Mouse (Mus musculus): ENCODE measurements around the gene Prrxl1. TPM values are rescaled to one million over a fixed set of nuclear protein-coding genes. Genes with fewer than 3 reads are reported as not detected.
A peak's percentile ranks its signal among the peaks of the same experiment; 100 is the strongest.

Prrxl1 gene
- polyA plus RNA-seq, 1 experiment from 2014 or later: 0.04 TPM

- Histone ChIP-seq H3K27me3 (ENCODE audit: insufficient read depth, low read length) (no peaks in the 10 kb centered on the region), H3K4me2 (ENCODE audit: low read length) (no peak overlapping the region), H3K4me1 (replicated peaks; ENCODE audit: insufficient read depth, low read length) (no peaks in the 10 kb centered on the region), H3K4me3 (replicated peaks; ENCODE audit: low read depth, low read length) (no peak overlapping the region), H3K9me3 (replicated peaks; ENCODE audit: low read length) (no peaks in the 10 kb centered on the region), H3K36me3 (ENCODE audit: insufficient read depth, low read length) (peaks cover 55% of the 10 kb centered on the region), H3K27ac (no peak overlapping the region), H3K9ac (ENCODE audit: low read depth, low read length) (no peak overlapping the region)
- 67% methylated on average over 8 of the region's 8 CpGs for WGBS
- ATAC-seq (replicated peaks; ENCODE audit: low FRiP score, low read depth): no peak
- TF ChIP-seq CTCF (IDR thresholded peaks at IDR 0.05; ENCODE audit: low read depth): peak; percentile 34; the same call in 1 of the 2 replicates
- no peak for DNase-seq (ENCODE audit: low spot score)
These were observed 26.7 kb upstream of the Prrxl1 start for GRCm38 (mm10) chr14:32572519-32572918.

DNA sequence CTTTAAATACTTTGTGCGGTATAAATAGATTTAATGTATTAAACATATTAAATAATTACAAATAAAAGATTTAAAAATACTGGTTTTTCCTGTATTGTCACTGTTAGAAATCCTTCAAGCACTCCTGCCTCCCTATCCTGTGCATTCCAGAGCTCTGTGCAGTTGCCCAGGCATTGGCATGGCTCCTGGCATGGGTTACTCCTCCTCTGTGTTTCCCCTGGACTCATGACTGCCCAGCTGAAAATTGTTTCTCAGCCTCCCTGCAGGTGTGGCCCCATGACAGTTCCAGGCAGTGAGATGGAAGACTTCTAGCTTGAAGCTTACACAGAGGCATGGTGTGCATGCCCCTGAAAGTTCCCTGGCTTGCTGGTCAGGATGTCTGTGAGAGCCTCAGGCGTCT, 20.8 kb upstream of the Prrxl1 start:
- WGBS: 94% methylated on average over 2 of the region's 2 CpGs
- Histone ChIP-seq H3K27ac (no peak overlapping the region), H3K4me2 (ENCODE audit: low read length) (no peak overlapping the region), H3K9me3 (replicated peaks; ENCODE audit: low read length) (no peaks in the 10 kb centered on the region), H3K4me1 (replicated peaks; ENCODE audit: insufficient read depth, low read length) (no peaks in the 10 kb centered on the region), H3K27me3 (ENCODE audit: insufficient read depth, low read length) (no peaks in the 10 kb centered on the region), H3K36me3 (ENCODE audit: insufficient read depth, low read length) (peaks cover 29% of the 10 kb centered on the region), H3K9ac (ENCODE audit: low read depth, low read length) (no peak overlapping the region), H3K4me3 (replicated peaks; ENCODE audit: low read depth, low read length) (no peak overlapping the region)
- DNase-seq (ENCODE audit: low spot score) (no peak), ATAC-seq (replicated peaks; ENCODE audit: low FRiP score, low read depth) (no peak; the same call in 1 of the 2 replicates)
- TF ChIP-seq CTCF (IDR thresholded peaks at IDR 0.05; ENCODE audit: low read depth): no peak

GRCm38 (mm10) chr14:32583696-32584095, 15.5 kb upstream of the Prrxl1 start:
- Histone ChIP-seq H3K27ac (no peak overlapping the region), H3K27me3 (ENCODE audit: insufficient read depth, low read length) (no peaks in the 10 kb centered on the region), H3K4me3 (replicated peaks; ENCODE audit: low read depth, low read length) (no peak overlapping the region), H3K4me1 (replicated peaks; ENCODE audit: insufficient read depth, low read length) (no peaks in the 10 kb centered on the region), H3K9me3 (replicated peaks; ENCODE audit: low read length) (no peaks in the 10 kb centered on the region), H3K36me3 (ENCODE audit: insufficient read depth, low read length) (0 out of 2 replicates have a peak, but pooled peaks cover 2% of the 10 kb centered on the region), H3K4me2 (ENCODE audit: low read length) (no peak overlapping the region), H3K9ac (ENCODE audit: low read depth, low read length) (no peak overlapping the region)
- ATAC-seq (replicated peaks; ENCODE audit: low FRiP score, low read depth) (no peak), DNase-seq (ENCODE audit: low spot score) (no peak)
- no peak for TF ChIP-seq CTCF (IDR thresholded peaks at IDR 0.05; ENCODE audit: low read depth)
- WGBS: 88% methylated on average over 9 of the region's 9 CpGs

DNA sequence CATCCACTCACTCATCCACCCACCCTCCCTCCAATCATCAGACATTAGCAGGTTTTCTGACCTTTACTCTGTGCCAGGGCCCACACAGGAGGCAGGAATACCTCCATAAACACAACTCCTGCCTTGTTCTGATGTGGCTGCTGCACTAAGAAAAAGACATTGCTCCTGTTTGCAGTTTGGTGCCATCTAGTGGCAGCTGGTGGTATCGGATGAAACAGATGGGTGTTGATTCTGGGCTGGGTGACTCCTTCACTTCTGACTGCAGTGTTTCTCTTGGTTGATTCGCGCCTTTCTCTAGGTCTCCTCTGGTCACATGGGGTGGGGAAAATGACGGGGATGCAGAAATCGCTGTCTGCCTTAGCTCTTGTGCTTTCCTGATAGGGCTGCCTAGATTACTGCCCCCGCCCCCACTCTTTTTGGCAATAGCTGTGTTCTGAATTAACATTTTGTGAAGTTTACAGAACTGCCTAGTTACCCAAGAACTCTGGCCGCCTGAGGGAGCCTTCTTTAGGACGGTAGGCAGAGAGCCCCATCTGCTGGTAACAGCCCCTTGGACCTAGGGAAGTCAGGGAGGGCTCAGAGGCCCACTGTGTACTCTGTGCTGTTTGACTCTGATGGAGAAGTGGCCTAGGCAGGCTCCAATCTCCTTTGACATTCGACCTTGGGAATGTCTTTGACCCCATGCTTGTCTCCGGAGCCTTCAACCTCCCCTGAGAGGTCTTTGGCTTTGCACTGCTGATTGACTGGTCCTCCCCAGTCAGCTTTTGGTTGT, 12.0 kb upstream of the Prrxl1 start:
- Histone ChIP-seq H3K4me1 (replicated peaks; ENCODE audit: insufficient read depth, low read length) (no peaks in the 10 kb centered on the region), H3K27me3 (ENCODE audit: insufficient read depth, low read length) (no peaks in the 10 kb centered on the region), H3K9me3 (replicated peaks; ENCODE audit: low read length) (no peaks in the 10 kb centered on the region), H3K4me3 (replicated peaks; ENCODE audit: low read depth, low read length) (no peak overlapping the region), H3K36me3 (ENCODE audit: insufficient read depth, low read length) (no peaks in the 10 kb centered on the region), H3K4me2 (ENCODE audit: low read length) (no peak overlapping the region), H3K9ac (ENCODE audit: low read depth, low read length) (no peak overlapping the region), H3K27ac (no peak overlapping the region)
- 17% methylated on average over 10 of the region's 10 CpGs for WGBS
- peak; percentile 82 for DNase-seq (ENCODE audit: low spot score)
- ATAC-seq (replicated peaks; ENCODE audit: low FRiP score, low read depth): no peak
- peak; percentile 95 for TF ChIP-seq CTCF (IDR thresholded peaks at IDR 0.05; ENCODE audit: low read depth)

- H3K4me1 ChIP-seq (replicated peaks; ENCODE audit: insufficient read depth, low read length): no peaks in the 10 kb centered on the region
- H3K4me3 ChIP-seq (replicated peaks; ENCODE audit: low read depth, low read length): no peak overlapping the region
- H3K27me3 ChIP-seq (ENCODE audit: insufficient read depth, low read length): peaks cover 9% of the 10 kb centered on the region; the same call in 1 of the 2 replicates
- H3K36me3 ChIP-seq (ENCODE audit: insufficient read depth, low read length): no peaks in the 10 kb centered on the region
- H3K9me3 ChIP-seq (replicated peaks; ENCODE audit: low read length): no peaks in the 10 kb centered on the region
- H3K9ac ChIP-seq (ENCODE audit: low read depth, low read length): no peak overlapping the region
- TF ChIP-seq CTCF (IDR thresholded peaks at IDR 0.05; ENCODE audit: low read depth): no peak
- H3K4me2 ChIP-seq (ENCODE audit: low read length): no peak overlapping the region
- no peak overlapping the region for H3K27ac ChIP-seq
- WGBS: 43% methylated on average over 3 of the region's 3 CpGs
- DNase-seq (ENCODE audit: low spot score) (no peak), ATAC-seq (replicated peaks; ENCODE audit: low FRiP score, low read depth) (no peak)
These were observed 8.8 kb upstream of the Prrxl1 start for GRCm38 (mm10) chr14:32590377-32590776.

GRCm38 (mm10) chr14:32597232-32598231, 1.7 kb upstream of the Prrxl1 start:
- DNase-seq (ENCODE audit: low spot score) (peak; percentile 87), ATAC-seq (replicated peaks; ENCODE audit: low FRiP score, low read depth) (peak; percentile 49; the same call in 1 of the 2 replicates)
- WGBS: under 1% methylated on average over 78 of the region's 78 CpGs
- H3K4me3 ChIP-seq (replicated peaks; ENCODE audit: low read depth, low read length): peak overlapping the region; percentile 16; the same call in 1 of the 2 replicates
- H3K9ac ChIP-seq (ENCODE audit: low read depth, low read length): no peak overlapping the region
- H3K4me1 ChIP-seq (replicated peaks; ENCODE audit: insufficient read depth, low read length): 0 out of 2 replicates have a peak, but pooled peaks cover 3% of the 10 kb centered on the region
- no peaks in the 10 kb centered on the region for H3K9me3 ChIP-seq (replicated peaks; ENCODE audit: low read length)
- TF ChIP-seq CTCF (IDR thresholded peaks at IDR 0.05; ENCODE audit: low read depth): no peak
- peaks cover 80% of the 10 kb centered on the region for H3K27me3 ChIP-seq (ENCODE audit: insufficient read depth, low read length)
- H3K4me2 ChIP-seq (ENCODE audit: low read length): peak overlapping the region; percentile 21
- no peaks in the 10 kb centered on the region for H3K36me3 ChIP-seq (ENCODE audit: insufficient read depth, low read length)
- no peak overlapping the region for H3K27ac ChIP-seq

All from kidney, postnatal 0 days (tissue).